Mouse (Mus musculus) hindbrain, postnatal 0 days (tissue): ENCODE results near the gene Tnks2. TPM values are rescaled to one million over a fixed set of nuclear protein-coding genes. Genes with fewer than 3 reads are reported as not detected.

Source experiments
- ATAC-seq: fragments of 200-750 bp; cut with Nextera tagmentation; 2 replicates; pipeline ENCODE4 v1.8.0; 2017; ENCODE audit warnings: mild to moderate bottlenecking, moderate TSS enrichment, moderate library complexity
- DNase-seq: peaks from one replicate; pipeline ENCODE4 v3.0.0-alpha.2; 2015; ENCODE audit warnings: low spot score
- H3K27ac ChIP-seq: fragments of 300-500 bp; sonication (generic); 2 replicates; pipeline ENCODE4 v1.5.1; 2014; ENCODE audit warnings: mild to moderate bottlenecking
- H3K27me3 ChIP-seq: fragments of 300-500 bp; sonication (generic); 2 replicates; pipeline ENCODE4 v1.6.1; 2014; ENCODE audit warnings: low read length, mixed read lengths; ENCODE audit not compliant: insufficient read depth
- H3K36me3 ChIP-seq: fragments of 300-500 bp; sonication (generic); 2 replicates; pipeline ENCODE4 v1.6.1; 2014; ENCODE audit warnings: low read length, mixed read lengths; ENCODE audit not compliant: insufficient read depth
- H3K4me1 ChIP-seq: fragments of 300-500 bp; sonication (generic); 2 replicates; pipeline ENCODE4 v1.6.1; 2014; ENCODE audit warnings: antibody characterized with exemption, low read length, mixed read lengths; ENCODE audit not compliant: insufficient read depth
- H3K4me2 ChIP-seq: fragments of 300-500 bp; sonication (generic); 2 replicates; pipeline ENCODE4 v1.6.1; 2014; ENCODE audit warnings: low read depth, mild to moderate bottlenecking, low read length, moderate library complexity, mixed read lengths
- H3K4me3 ChIP-seq: fragments of 300-500 bp; sonication (generic); 2 replicates; pipeline ENCODE4 v1.5.1; 2014; ENCODE audit warnings: low read length
- H3K9ac ChIP-seq: fragments of 300-500 bp; sonication (generic); replicated peaks from 2 replicates; pipeline ENCODE4 v1.6.1; 2014; ENCODE audit warnings: mild to moderate bottlenecking, low read length, moderate library complexity, mixed read lengths
- H3K9me3 ChIP-seq: fragments of 300-500 bp; sonication (generic); 2 replicates; pipeline ENCODE4 v1.6.1; 2016; ENCODE audit warnings: low read length, mixed read lengths
- CTCF ChIP-seq: IDR thresholded peaks from 2 replicates; pipeline ENCODE4 v1.5.1; 2016; ENCODE audit warnings: antibody characterized with exemption, control low read depth, low read depth
- WGBS: fragments of 180-500 bp; shearing (Covaris S2); extraction: QIAGEN DNeasy Blood & Tissue Kit; methylation state at CpG from one replicate; pipeline ENCODE4 v1.1.7; 2014; 5-methylcytosine and 5-hydroxymethylcytosine counted together
- polyA plus RNA-seq: library from polyadenylated mRNA; unstranded; fragments of >200 nt; fragmentation: Nextera tagmentation; extraction: Ambion mirVana; gene quantifications from 2 replicates; pipeline ENCODE4 v1.2.1, GENCODE M21; 2015
- total RNA-seq: library from RNA; depleted of rRNA; stranded (reverse); fragments of >200 nt; gene quantifications from 2 replicates; pipeline ENCODE4 v1.2.3, GENCODE M21; 2014

Tnks2 gene
- total and polyA plus RNA-seq, 2 experiments from 2014 or later: 28.7 to 128 TPM

GRCm38 (mm10) chr19:36918441-36919301, 84.6 kb downstream of the Tnks2 start:
- 0% methylated on average over 84 of the region's 85 CpGs for WGBS
- TF ChIP-seq CTCF: peak; percentile 71
- peak; percentile 89 for DNase-seq
- Histone ChIP-seq H3K4me3 (peak overlapping the region; percentile 73), H3K36me3 (no peaks in the 10 kb centered on the region), H3K27ac (peak overlapping the region; percentile 91), H3K9ac (peak overlapping the region; percentile 84), H3K4me1 (no peaks in the 10 kb centered on the region), H3K4me2 (peak overlapping the region; percentile 92), H3K9me3 (no peaks in the 10 kb centered on the region), H3K27me3 (no peaks in the 10 kb centered on the region)
- peak; percentile 92 for ATAC-seq

GRCm38 (mm10) chr19:36919466-36919865, 85.4 kb downstream of the Tnks2 start, which contains the start of gene Fgfbp3:
Gene Fgfbp3 (minus strand): TSS chr19:36919615.
- DNase-seq (peak; percentile 25), ATAC-seq (no peak)
- no peak for TF ChIP-seq CTCF
- no peaks in the 10 kb centered on the region for H3K36me3 ChIP-seq
- H3K4me3 ChIP-seq: peak within 1 kb of the TSS; percentile 73
- peak within 1 kb of the TSS; percentile 91 for H3K27ac ChIP-seq
- peak within 1 kb of the TSS; percentile 84 for H3K9ac ChIP-seq
- no peaks in the 10 kb centered on the region for H3K27me3 ChIP-seq
- 4% methylated on average over 12 of the region's 12 CpGs for WGBS
- H3K4me1 ChIP-seq: no peaks in the 10 kb centered on the region
- no peaks in the 10 kb centered on the region for H3K9me3 ChIP-seq
- peak within 1 kb of the TSS; percentile 92 for H3K4me2 ChIP-seq

GRCm38 (mm10) chr19:36922015-36922414, 88.0 kb downstream of the Tnks2 start:
- no peak for ATAC-seq
- DNase-seq: peak; percentile 83

GRCm38 (mm10) chr19:36922936-36923335, 88.9 kb downstream of the Tnks2 start:
- TF ChIP-seq CTCF: no peak
- WGBS: 58% methylated on average over 3 of the region's 3 CpGs
- DNase-seq: no peak
- Histone ChIP-seq H3K36me3 (no peaks in the 10 kb centered on the region), H3K4me1 (0 out of 2 replicates have a peak, but pooled peaks cover 3% of the 10 kb centered on the region), H3K9ac (no peak overlapping the region), H3K4me2 (no peak overlapping the region), H3K9me3 (no peaks in the 10 kb centered on the region), H3K27ac (no peak overlapping the region), H3K4me3 (no peak overlapping the region), H3K27me3 (no peaks in the 10 kb centered on the region)
- ATAC-seq: no peak

More at GRCm38 (mm10) chr19:36922015-36922414, 88.0 kb downstream of the Tnks2 start:
- Histone ChIP-seq H3K27me3 (no peaks in the 10 kb centered on the region), H3K9me3 (no peaks in the 10 kb centered on the region), H3K36me3 (no peaks in the 10 kb centered on the region), H3K4me2 (no peak overlapping the region), H3K27ac (no peak overlapping the region), H3K9ac (no peak overlapping the region), H3K4me1 (no peaks in the 10 kb centered on the region), H3K4me3 (no peak overlapping the region)
- peak; percentile 60 for TF ChIP-seq CTCF
- 34% methylated on average over 2 of the region's 2 CpGs for WGBS

- Histone ChIP-seq H3K36me3 (no peaks in the 10 kb centered on the region), H3K4me3 (peak within 1 kb of the TSS; percentile 92), H3K4me1 (0 out of 2 replicates have a peak, but pooled peaks cover 3% of the 10 kb centered on the region), H3K9me3 (no peaks in the 10 kb centered on the region), H3K27me3 (no peaks in the 10 kb centered on the region), H3K9ac (peak within 1 kb of the TSS; percentile 82), H3K27ac (peak within 1 kb of the TSS; percentile 96), H3K4me2 (peak within 1 kb of the TSS; percentile 75)
- ATAC-seq (peak; percentile 98), DNase-seq (peak; percentile 96)
- WGBS: under 1% methylated on average over 96 of the region's 98 CpGs
- TF ChIP-seq CTCF: no peak; the same call in 1 of the 2 replicates
These were observed 91.9 kb downstream of the Tnks2 start, which contains the start of gene Btaf1 for GRCm38 (mm10) chr19:36925671-36926552. Gene Btaf1 (plus strand): TSS chr19:36926079.

GRCm38 (mm10) chr19:36926553-36927236, 92.7 kb downstream of the Tnks2 start:
- no peaks in the 10 kb centered on the region for H3K27me3 ChIP-seq
- DNase-seq (no peak), ATAC-seq (no peak)
- 0 out of 2 replicates have a peak, but pooled peaks cover 3% of the 10 kb centered on the region for H3K4me1 ChIP-seq
- peak overlapping the region; percentile 75 for H3K4me2 ChIP-seq
- H3K9ac ChIP-seq: peak overlapping the region; percentile 82
- peak overlapping the region; percentile 92 for H3K4me3 ChIP-seq
- H3K27ac ChIP-seq: peak overlapping the region; percentile 96
- no peak for TF ChIP-seq CTCF
- no peaks in the 10 kb centered on the region for H3K36me3 ChIP-seq
- WGBS: 2% methylated on average over 26 of the region's 26 CpGs
- H3K9me3 ChIP-seq: no peaks in the 10 kb centered on the region
